Mouse (Mus musculus): Measurements from ENCODE around the gene Zfp592. TPM values are rescaled to one million over a fixed set of nuclear protein-coding genes. Genes with fewer than 3 reads are reported as not detected.
A peak's percentile ranks its signal among the peaks of the same experiment; 100 is the strongest.

The Zfp592 gene
- polyA plus RNA-seq, 1 experiment from 2014 or later = 6.6 TPM

DNA sequence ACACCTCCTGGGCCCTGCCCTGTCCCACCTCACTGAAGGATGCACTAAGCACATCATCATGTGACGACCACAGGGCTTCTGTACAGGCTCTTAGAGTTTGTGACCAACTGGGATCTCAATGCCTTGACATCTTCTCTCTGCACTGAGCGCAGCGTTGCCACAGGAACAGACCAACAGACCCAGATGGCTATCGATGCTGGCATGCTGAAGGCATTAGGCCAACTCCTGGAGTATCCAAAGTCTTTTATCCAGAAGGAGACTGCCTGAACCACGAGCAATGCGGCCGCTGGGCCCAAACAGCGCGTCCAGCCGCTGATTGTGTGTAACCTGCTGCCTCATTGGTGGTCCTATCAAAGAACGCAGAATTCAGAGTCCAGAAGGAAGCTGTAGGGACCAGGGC lies 12.9 kb upstream of the Zfp592 start:
- no peaks in the 10 kb centered on the region for H3K4me1 ChIP-seq (ENCODE audit: insufficient read depth, low read depth, low read length)
- ATAC-seq = no peak
- no peak overlapping the region for H3K9ac ChIP-seq (replicated peaks; ENCODE audit: low read depth)
- H3K27me3 ChIP-seq (replicated peaks; ENCODE audit: insufficient read depth, low read length) = no peaks in the 10 kb centered on the region
- WGBS = 88% methylated on average over 11 of the region's 11 CpGs
- no peak for DNase-seq (ENCODE audit: low spot score)
- H3K4me3 ChIP-seq (ENCODE audit: low read depth, low read length) = no peak overlapping the region
- TF ChIP-seq EP300 (IDR thresholded peaks at IDR 0.05) (no peak), CTCF (IDR thresholded peaks at IDR 0.05) (no peak)
- H3K27ac ChIP-seq (ENCODE audit: low read length) = no peak overlapping the region
- no peaks in the 10 kb centered on the region for H3K36me3 ChIP-seq (ENCODE audit: insufficient read depth, low read length)
- no peak overlapping the region for H3K4me2 ChIP-seq (replicated peaks; ENCODE audit: low read depth, low read length)
- H3K9me3 ChIP-seq (ENCODE audit: low read length) = no peaks in the 10 kb centered on the region

DNA sequence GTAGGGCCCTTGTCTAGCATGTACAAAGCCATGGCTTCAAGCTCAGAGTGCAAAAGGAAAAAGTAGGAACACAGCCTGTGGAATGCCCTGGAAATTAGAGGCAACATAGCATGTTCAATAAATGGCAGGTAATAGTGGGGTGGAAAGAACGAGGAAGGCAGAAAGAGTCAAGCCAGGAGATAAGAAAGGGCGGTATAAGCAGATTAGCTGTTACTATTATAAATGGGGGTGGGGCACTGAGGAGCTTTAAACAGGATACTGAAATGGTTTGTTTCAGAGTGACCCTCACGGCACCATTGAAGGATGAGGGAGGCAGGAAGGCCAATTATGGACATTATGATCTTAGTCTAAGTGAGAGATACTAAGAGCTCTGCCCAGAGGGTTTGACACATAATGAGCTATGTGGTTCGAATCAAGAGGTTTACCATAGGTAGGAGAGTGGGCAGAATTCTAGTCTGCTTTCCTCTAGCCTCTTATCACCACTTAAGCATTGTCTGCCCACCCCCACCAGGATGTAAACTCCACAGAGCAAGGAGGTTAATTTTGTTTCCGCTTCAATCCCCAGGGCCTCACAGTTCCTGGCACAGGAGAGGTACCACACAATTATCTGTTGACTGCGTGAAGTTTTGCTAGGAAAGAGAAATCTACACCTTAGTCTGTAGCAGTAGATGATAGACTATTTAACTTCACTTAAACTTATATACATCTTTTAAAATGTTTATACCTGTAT lies 6.9 kb upstream of the Zfp592 start:
- 21% methylated on average over 6 of the region's 6 CpGs for WGBS
- TF ChIP-seq EP300 (IDR thresholded peaks at IDR 0.05) (no peak), CTCF (IDR thresholded peaks at IDR 0.05) (no peak)
- DNase-seq (ENCODE audit: low spot score) = peak; percentile 27
- H3K4me3 ChIP-seq (ENCODE audit: low read depth, low read length) = no peak overlapping the region
- no peaks in the 10 kb centered on the region for H3K9me3 ChIP-seq (ENCODE audit: low read length)
- H3K4me1 ChIP-seq (ENCODE audit: insufficient read depth, low read depth, low read length) = peaks cover 5% of the 10 kb centered on the region; the same call in 1 of the 2 replicates
- no peak for ATAC-seq
- no peak overlapping the region for H3K27ac ChIP-seq (ENCODE audit: low read length)
- H3K27me3 ChIP-seq (replicated peaks; ENCODE audit: insufficient read depth, low read length) = no peaks in the 10 kb centered on the region
- H3K36me3 ChIP-seq (ENCODE audit: insufficient read depth, low read length) = no peaks in the 10 kb centered on the region
- no peak overlapping the region for H3K9ac ChIP-seq (replicated peaks; ENCODE audit: low read depth)
- H3K4me2 ChIP-seq (replicated peaks; ENCODE audit: low read depth, low read length) = no peak overlapping the region

DNA sequence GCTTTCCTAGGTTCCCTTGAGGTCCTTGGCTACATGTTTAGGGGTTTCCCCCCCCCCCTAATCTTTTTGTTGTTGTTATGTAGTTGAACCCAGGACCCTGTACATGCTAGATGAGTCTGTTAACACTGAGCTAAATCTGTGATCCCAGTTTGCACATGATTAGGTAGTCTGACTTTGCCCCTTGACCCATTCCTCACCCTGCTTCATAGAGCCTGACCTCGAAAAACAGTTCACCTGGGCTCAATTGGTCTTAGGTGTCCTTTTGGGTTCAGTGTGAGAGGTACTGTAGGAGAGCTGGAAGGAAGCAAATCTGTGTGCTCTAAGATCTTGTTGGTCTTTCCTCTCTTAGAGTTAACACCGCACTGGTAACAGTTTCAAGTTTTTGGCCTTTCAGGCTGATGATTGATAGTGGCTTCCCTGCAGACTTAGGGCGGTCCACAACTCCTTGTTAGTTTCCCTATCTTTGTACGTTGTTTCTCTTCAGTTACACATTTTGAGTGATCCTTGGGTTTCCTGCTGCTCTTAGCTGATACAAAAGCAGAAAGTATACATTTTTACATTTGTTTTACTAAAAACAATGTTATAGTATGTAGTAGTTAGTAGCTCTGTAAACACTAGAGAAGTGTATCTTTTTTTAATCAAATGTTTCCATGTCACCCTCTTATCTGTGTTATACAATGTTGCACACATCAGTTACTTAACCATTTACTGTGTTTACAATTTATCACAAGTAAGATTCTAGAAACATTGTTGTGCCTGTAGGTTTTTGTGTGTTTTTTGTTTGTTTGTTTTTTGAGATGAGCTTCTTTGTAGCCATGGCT lies 5.5 kb upstream of the Zfp592 start:
- ATAC-seq (no peak), DNase-seq (ENCODE audit: low spot score) (no peak)
- Histone ChIP-seq H3K27me3 (replicated peaks; ENCODE audit: insufficient read depth, low read length) (no peaks in the 10 kb centered on the region), H3K27ac (ENCODE audit: low read length) (no peak overlapping the region), H3K4me3 (ENCODE audit: low read depth, low read length) (no peak overlapping the region), H3K9me3 (ENCODE audit: low read length) (no peaks in the 10 kb centered on the region), H3K9ac (replicated peaks; ENCODE audit: low read depth) (no peak overlapping the region), H3K4me2 (replicated peaks; ENCODE audit: low read depth, low read length) (no peak overlapping the region), H3K4me1 (ENCODE audit: insufficient read depth, low read depth, low read length) (peaks cover 11% of the 10 kb centered on the region; the same call in 1 of the 2 replicates), H3K36me3 (ENCODE audit: insufficient read depth, low read length) (no peaks in the 10 kb centered on the region)
- 37% methylated on average over 4 of the region's 4 CpGs for WGBS
- TF ChIP-seq EP300 (IDR thresholded peaks at IDR 0.05) = no peak

DNA sequence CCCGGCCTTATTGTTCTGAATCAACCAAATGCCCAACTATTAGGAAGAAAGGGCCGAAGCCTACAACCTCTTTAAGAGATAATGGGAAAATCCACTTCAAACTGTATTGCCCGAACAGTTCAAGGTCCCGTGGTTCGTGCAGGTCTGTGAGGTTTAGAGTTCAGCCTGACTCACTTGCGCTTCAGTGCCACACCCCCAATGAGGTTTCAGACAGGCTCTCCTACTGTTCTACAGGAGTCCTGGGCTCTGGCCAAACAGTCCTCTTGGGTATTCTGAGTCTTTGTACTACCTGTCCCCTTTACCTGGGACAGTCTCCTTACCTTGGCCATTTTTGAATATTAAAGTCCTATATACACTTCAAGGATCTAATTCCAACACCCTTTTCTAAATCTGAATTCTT lies 3.2 kb upstream of the Zfp592 start:
- no peak for TF ChIP-seq EP300 (IDR thresholded peaks at IDR 0.05)
- ATAC-seq = no peak

DNA sequence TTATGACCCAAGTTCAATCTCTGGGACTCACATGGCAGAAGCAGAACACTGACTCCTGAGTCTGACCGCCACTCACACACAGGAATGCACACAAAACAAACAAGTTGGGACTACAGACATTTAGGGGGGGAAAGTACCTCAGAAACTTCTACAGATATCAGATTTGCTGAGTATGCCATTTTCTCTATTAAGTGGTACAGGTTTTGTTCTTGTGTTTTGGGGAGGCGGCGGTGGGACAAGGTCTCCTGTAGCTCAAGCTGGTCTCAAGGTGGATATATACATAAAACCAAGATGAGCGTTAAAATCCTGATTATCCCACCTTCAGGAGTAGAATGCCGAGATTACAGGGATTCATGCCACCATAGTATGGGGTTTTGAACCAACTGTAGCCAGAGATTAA lies 1.9 kb upstream of the Zfp592 start:
- TF ChIP-seq CTCF (IDR thresholded peaks at IDR 0.05) (no peak), EP300 (IDR thresholded peaks at IDR 0.05) (no peak)
- Histone ChIP-seq H3K4me1 (ENCODE audit: insufficient read depth, low read depth, low read length) (peaks cover 25% of the 10 kb centered on the region; the same call in 1 of the 2 replicates), H3K27me3 (replicated peaks; ENCODE audit: insufficient read depth, low read length) (no peaks in the 10 kb centered on the region), H3K4me2 (replicated peaks; ENCODE audit: low read depth, low read length) (peak overlapping the region; percentile 75), H3K36me3 (ENCODE audit: insufficient read depth, low read length) (no peaks in the 10 kb centered on the region), H3K9me3 (ENCODE audit: low read length) (no peaks in the 10 kb centered on the region), H3K9ac (replicated peaks; ENCODE audit: low read depth) (peak overlapping the region; percentile 96; the same call in 1 of the 2 replicates), H3K4me3 (ENCODE audit: low read depth, low read length) (peak overlapping the region; percentile 90; the same call in 1 of the 2 replicates), H3K27ac (ENCODE audit: low read length) (no peak overlapping the region)
- DNase-seq (ENCODE audit: low spot score) (peak; percentile 13), ATAC-seq (no peak)
- WGBS = 78% methylated on average over 5 of the region's 5 CpGs

More for the DNA sequence above, 3.2 kb upstream of the Zfp592 start:
- peaks cover 20% of the 10 kb centered on the region; the same call in 1 of the 2 replicates for H3K4me1 ChIP-seq (ENCODE audit: insufficient read depth, low read depth, low read length)
- H3K9ac ChIP-seq (replicated peaks; ENCODE audit: low read depth) = no peak overlapping the region
- no peak overlapping the region for H3K4me3 ChIP-seq (ENCODE audit: low read depth, low read length)
- DNase-seq (ENCODE audit: low spot score) = no peak
- WGBS = 89% methylated on average over 6 of the region's 6 CpGs
- H3K36me3 ChIP-seq (ENCODE audit: insufficient read depth, low read length) = no peaks in the 10 kb centered on the region
- H3K4me2 ChIP-seq (replicated peaks; ENCODE audit: low read depth, low read length) = no peak overlapping the region
- H3K9me3 ChIP-seq (ENCODE audit: low read length) = no peaks in the 10 kb centered on the region
- H3K27me3 ChIP-seq (replicated peaks; ENCODE audit: insufficient read depth, low read length) = no peaks in the 10 kb centered on the region
- H3K27ac ChIP-seq (ENCODE audit: low read length) = no peak overlapping the region

DNA sequence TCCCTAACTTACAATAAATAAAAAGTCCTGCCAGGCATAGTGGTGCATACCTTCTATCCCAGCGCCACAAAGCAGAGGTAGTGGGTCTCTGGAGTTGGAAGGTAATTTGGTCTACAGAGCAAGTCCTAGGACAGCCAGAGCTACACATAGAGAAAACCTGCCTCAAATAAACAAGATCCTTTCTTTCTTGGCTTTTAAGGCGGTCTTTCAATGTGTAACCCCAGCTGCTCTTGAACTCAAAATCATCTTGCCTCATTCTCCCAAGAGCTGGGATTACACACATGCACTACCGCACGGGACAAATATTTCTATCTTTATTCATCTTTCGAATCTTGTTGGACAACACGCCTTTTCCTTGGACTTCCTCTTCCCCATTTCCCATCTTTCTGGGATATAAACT lies 1.4 kb upstream of the Zfp592 start:
- no peaks in the 10 kb centered on the region for H3K27me3 ChIP-seq (replicated peaks; ENCODE audit: insufficient read depth, low read length)
- TF ChIP-seq CTCF (IDR thresholded peaks at IDR 0.05) (no peak), EP300 (IDR thresholded peaks at IDR 0.05) (no peak)
- H3K4me1 ChIP-seq (ENCODE audit: insufficient read depth, low read depth, low read length) = peaks cover 22% of the 10 kb centered on the region; the same call in 1 of the 2 replicates
- WGBS = 27% methylated on average over 6 of the region's 6 CpGs
- H3K4me2 ChIP-seq (replicated peaks; ENCODE audit: low read depth, low read length) = peak overlapping the region; percentile 75
- peak overlapping the region; percentile 90 for H3K4me3 ChIP-seq (ENCODE audit: low read depth, low read length)
- peak overlapping the region; percentile 96 for H3K9ac ChIP-seq (replicated peaks; ENCODE audit: low read depth)
- H3K9me3 ChIP-seq (ENCODE audit: low read length) = no peaks in the 10 kb centered on the region
- ATAC-seq (no peak), DNase-seq (ENCODE audit: low spot score) (peak; percentile 42)
- H3K27ac ChIP-seq (ENCODE audit: low read length) = peak overlapping the region; percentile 98
- no peaks in the 10 kb centered on the region for H3K36me3 ChIP-seq (ENCODE audit: insufficient read depth, low read length)

Measured in lung, postnatal 0 days (tissue).